Mouse (Mus musculus): ENCODE data around the gene Olfr791.

DNA sequence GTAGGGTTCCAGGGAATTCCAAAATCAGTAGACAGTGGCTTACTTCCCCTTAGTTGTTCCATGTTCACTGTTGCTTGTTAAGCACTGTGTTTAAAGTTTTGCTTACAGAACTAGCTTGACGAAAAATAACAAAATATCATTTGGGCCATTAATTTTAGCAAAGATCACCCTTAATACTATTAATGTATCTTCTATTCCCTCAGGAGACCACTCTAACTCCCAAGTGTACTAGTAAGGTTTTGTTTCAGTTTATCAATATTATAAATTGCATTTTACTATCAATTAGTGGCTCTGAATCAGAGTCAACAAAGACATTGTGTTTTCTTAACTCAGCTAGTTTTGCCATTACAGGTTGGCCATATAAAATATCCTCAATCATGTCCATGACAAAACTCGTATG, 45.8 kb downstream of the Olfr791 start, which contains the start of gene Olfr794:
- TF ChIP-seq CTCF (IDR thresholded peaks at IDR 0.05 in 2 of 3, conservative IDR thresholded peaks at IDR 0.05 in 1 of 3; ENCODE audit: control insufficient read depth in 1 of 3, insufficient read depth in 1 of 3, low read depth in 2 of 3, low read length in 3 of 3, poor library complexity in 1 of 3, severe bottlenecking in 1 of 3) (no peak), E2F4 (IDR thresholded peaks at IDR 0.05; ENCODE audit: borderline replicate concordance, low read depth, low read length) (no peak), POLR2AphosphoS5 (IDR thresholded peaks at IDR 0.05; ENCODE audit: borderline replicate concordance, low read depth, low read length) (no peak), POLR2A (IDR thresholded peaks at IDR 0.05; ENCODE audit: control insufficient read depth in 1 of 2, insufficient read depth in 1 of 2, low read depth in 1 of 2, low read length in 2 of 2, poor library complexity in 1 of 2) (no peak), POLR2AphosphoS2 (IDR thresholded peaks at IDR 0.05; ENCODE audit: low read length) (no peak)

Measured in MEL (cell line).